Mouse (Mus musculus) thymus, adult 2 months (tissue): Measurements from ENCODE around the gene Nfe2. TPM values are rescaled to one million over a fixed set of nuclear protein-coding genes. Genes with fewer than 3 reads are reported as not detected.
A peak's percentile ranks its signal among the peaks of the same experiment; 100 is the strongest.

Experiments
- DNase-seq: peaks from one replicate; pipeline ENCODE4 v3.0.0; 2021
- H3K27ac ChIP-seq: fragments of 200-500 bp; 2 replicates; pipeline ENCODE4 v1.5.1; 2012; ENCODE audit warnings: low read length, control low read depth; ENCODE audit not compliant: control insufficient read depth, insufficient read depth
- H3K27me3 ChIP-seq: fragments of 200-500 bp; 2 replicates; pipeline ENCODE4 v1.6.1; 2012; ENCODE audit warnings: mild to moderate bottlenecking, low read length, moderate library complexity, mixed read lengths; ENCODE audit not compliant: control insufficient read depth, insufficient read depth
- H3K36me3 ChIP-seq: fragments of 200-500 bp; 2 replicates; pipeline ENCODE4 v1.6.1; 2012; ENCODE audit warnings: mild to moderate bottlenecking, low read length, moderate library complexity; ENCODE audit not compliant: control insufficient read depth, insufficient read depth
- H3K4me1 ChIP-seq: fragments of 200-500 bp; replicated peaks from 2 replicates; pipeline ENCODE4 v1.6.1; 2012; ENCODE audit warnings: low read length; ENCODE audit not compliant: control insufficient read depth, insufficient read depth
- H3K4me3 ChIP-seq: fragments of 200-500 bp; 2 replicates; pipeline ENCODE4 v1.5.1; 2012; ENCODE audit warnings: mild to moderate bottlenecking, low read length, control low read depth, moderate library complexity; ENCODE audit not compliant: control insufficient read depth, insufficient read depth
- CTCF ChIP-seq: fragments of 200-500 bp; IDR thresholded peaks from 2 replicates; pipeline ENCODE4 v1.5.1; 2012; ENCODE audit warnings: mild to moderate bottlenecking, control low read depth, low read length, moderate library complexity, borderline replicate concordance; ENCODE audit not compliant: control insufficient read depth, poor library complexity, insufficient read depth; ENCODE audit errors: extremely low read depth
- POLR2A ChIP-seq: fragments of 200-500 bp; IDR thresholded peaks from 2 replicates; pipeline ENCODE4 v1.6.1; 2012; ENCODE audit warnings: mild to moderate bottlenecking, low read length, control low read depth, moderate library complexity; ENCODE audit not compliant: control insufficient read depth, poor library complexity, insufficient read depth; ENCODE audit errors: extremely low read depth
- WGBS: fragments of 180-500 bp; shearing (Covaris S2); methylation state at CpG from one replicate; pipeline ENCODE4 v1.1.7; 2018; 5-methylcytosine and 5-hydroxymethylcytosine counted together
- polyA plus RNA-seq: library from polyadenylated mRNA; depleted of rRNA; stranded (reverse); fragments of >200 nt; gene quantifications from 2 replicates; pipeline ENCODE4 v1.2.3, GENCODE M21; 2012

Gene Nfe2
- polyA plus RNA-seq, 1 experiment = 4.9 TPM

DNA sequence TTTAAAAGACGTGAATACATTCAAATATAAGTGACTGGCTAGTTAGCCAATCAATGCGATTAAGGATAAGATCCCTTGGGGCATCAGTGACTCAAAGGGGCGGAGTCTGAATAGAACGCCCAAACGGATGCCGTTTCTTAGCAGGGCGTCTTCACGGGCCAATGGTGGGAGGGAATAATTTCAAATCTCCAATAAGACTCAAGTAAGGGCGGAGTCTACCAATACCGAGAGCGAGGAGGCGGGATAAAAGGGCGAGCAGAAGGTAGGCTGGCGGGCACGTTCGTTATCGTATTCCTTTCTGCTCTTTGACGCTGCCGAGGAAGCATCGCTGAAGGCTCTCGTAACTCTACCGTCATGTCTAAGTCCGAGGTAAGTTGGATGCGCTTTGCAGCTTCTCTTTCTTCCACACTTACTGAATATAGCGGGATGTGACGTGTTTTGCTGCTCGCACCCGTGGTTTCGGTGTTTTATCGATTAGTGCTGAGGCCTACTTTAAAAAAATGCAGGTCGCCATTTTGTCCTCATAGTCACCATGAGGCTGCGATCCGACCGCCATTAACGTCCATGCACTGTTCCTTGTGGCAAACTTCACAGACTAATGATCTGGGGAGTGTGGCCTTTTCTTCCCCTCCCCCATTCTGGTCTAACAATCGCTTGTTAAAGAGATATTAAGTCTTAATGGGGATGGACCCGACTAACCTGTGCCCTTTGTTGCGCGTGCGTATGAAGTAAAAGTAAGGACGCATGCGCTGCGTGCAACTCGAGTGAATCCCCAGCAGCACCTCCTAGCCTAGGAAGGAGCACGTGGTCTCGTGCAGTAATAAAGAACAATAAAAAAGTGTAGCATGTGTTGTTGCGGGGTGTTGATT lies 17.8 kb downstream of the Nfe2 start, which contains the start of gene Hnrnpa1:
Hnrnpa1 (plus strand) TSS at position 273 of the 869 bp plus-strand sequence.
- Histone ChIP-seq H3K27ac (peak within 1 kb of the TSS; percentile 93), H3K27me3 (no peaks in the 10 kb centered on the region), H3K4me3 (peak within 1 kb of the TSS; percentile 84), H3K36me3 (peaks cover 34% of the 10 kb centered on the region), H3K4me1 (peaks cover 8% of the 10 kb centered on the region)
- under 1% methylated on average over 47 of the region's 47 CpGs for WGBS
- DNase-seq = peak; percentile 93
- TF ChIP-seq CTCF (no peak), POLR2A (peak; percentile 74)

DNA sequence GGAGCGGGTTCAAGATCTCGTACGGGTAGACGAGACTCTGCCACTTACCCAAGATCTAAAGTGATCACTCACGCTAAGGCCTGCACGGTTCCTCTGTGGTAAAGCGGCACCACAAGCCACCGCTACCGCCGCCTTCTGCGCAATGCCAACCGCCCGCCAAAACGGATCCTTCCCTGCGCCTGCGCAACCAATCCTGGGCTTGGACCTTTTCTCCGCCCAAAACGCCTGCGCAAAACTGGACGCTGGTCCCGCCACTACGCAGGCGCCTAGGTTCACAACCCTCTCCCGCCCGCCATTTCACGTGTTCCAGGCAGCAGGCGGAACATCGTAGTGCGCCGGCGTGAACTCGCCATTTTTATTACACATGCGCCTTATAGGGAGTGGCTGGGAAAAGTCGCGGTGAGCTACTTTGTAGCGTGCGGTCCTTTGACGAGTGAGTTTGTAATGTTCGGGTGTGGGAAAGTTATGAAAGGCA lies 18.5 kb downstream of the Nfe2 start, which contains the start of gene Cbx5:
Cbx5 (minus strand) TSS at position 132 of the 475 bp plus-strand sequence.
- peak; percentile 95 for DNase-seq
- peaks cover 8% of the 10 kb centered on the region for H3K4me1 ChIP-seq
- H3K36me3 ChIP-seq = peaks cover 28% of the 10 kb centered on the region
- under 1% methylated on average over 39 of the region's 39 CpGs for WGBS
- H3K27me3 ChIP-seq = no peaks in the 10 kb centered on the region
- peak; percentile 57; the same call in 1 of the 2 replicates for TF ChIP-seq POLR2A
- TF ChIP-seq CTCF = no peak
- H3K27ac ChIP-seq = peak within 1 kb of the TSS; percentile 93
- H3K4me3 ChIP-seq = peak within 1 kb of the TSS; percentile 84

DNA sequence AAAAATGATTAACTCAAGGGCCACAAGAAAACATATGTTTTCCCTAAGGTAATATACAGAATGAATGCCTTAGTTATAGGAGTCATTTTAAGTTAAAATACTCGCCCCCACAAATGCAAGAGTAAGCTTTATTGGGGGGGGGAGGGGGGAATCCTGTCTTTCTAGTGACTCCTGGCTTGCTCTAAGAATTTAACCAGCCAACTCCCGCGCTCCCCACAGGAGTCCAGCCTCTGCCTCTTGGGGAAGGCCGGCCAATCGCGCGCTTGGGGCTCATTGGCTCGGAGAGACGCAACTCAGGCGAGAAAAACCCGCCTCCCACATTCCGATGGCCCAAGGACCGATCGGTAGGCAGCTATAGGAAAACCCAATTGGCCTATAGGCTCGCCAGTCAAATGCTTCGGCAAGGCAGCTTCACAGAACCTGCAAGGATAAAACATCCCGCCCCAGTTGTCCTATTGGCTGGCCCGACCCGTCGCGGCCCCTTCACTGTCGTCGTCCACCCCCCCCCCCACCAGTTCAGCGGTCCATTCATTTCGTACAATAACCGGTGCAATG lies 19.0 kb downstream of the Nfe2 start:
- Histone ChIP-seq H3K4me1 (peaks cover 8% of the 10 kb centered on the region), H3K27me3 (no peaks in the 10 kb centered on the region), H3K4me3 (peak overlapping the region; percentile 83), H3K27ac (peak overlapping the region; percentile 84), H3K36me3 (peaks cover 28% of the 10 kb centered on the region)
- TF ChIP-seq POLR2A (no peak), CTCF (peak; percentile 27; the same call in 1 of the 2 replicates)
- peak; percentile 91 for DNase-seq
- under 1% methylated on average over 26 of the region's 26 CpGs for WGBS

DNA sequence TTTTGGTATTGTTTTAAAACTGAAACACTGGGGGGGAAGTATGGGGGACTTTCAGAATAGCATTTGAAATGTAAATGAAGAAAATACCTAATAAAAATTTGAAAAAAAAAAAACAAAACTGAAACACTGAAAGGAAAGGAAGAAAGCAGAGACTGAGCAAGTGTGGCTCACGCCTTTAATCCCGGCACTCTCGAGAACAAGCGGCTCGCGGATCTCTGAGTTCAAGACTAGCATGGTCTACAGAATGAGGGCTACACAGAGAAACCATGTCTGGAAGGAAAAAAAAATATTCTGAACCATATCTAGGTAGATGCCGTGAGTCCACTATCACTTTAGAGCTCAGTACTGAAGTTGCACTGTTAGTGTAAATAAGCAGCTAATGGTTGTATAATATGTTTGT lies 20.9 kb downstream of the Nfe2 start:
- H3K4me3 ChIP-seq = no peak overlapping the region
- no peaks in the 10 kb centered on the region for H3K27me3 ChIP-seq
- 85% methylated on average over 7 of the region's 7 CpGs for WGBS
- no peak overlapping the region for H3K27ac ChIP-seq
- TF ChIP-seq POLR2A (no peak), CTCF (no peak)
- H3K36me3 ChIP-seq = peaks cover 11% of the 10 kb centered on the region
- peaks cover 4% of the 10 kb centered on the region for H3K4me1 ChIP-seq
- no peak for DNase-seq

DNA sequence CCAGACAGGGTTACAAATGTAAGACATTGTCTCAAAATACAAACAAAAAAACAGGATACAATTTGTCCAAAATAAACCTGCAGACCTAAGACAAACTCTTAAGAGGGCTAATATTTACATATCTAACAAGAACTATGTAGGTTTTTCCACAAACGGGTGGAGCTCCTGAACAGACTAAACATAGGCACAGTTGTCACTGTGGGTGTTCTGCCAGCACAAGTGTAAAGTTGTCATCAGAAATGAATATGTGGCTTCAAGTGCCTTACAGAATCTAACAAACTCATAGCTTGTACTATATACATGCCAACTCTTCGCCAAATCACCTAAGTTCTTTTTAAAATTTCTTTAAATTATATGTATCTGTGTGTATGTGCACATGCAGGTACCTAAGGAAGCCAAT lies 25.1 kb downstream of the Nfe2 start:
- no peaks in the 10 kb centered on the region for H3K27me3 ChIP-seq
- no peak overlapping the region for H3K27ac ChIP-seq
- H3K36me3 ChIP-seq = no peaks in the 10 kb centered on the region
- no peak overlapping the region for H3K4me3 ChIP-seq
- WGBS = 95% methylated on average over 2 of the region's 2 CpGs
- no peak for DNase-seq
- TF ChIP-seq POLR2A (no peak), CTCF (no peak)
- no peaks in the 10 kb centered on the region for H3K4me1 ChIP-seq

DNA sequence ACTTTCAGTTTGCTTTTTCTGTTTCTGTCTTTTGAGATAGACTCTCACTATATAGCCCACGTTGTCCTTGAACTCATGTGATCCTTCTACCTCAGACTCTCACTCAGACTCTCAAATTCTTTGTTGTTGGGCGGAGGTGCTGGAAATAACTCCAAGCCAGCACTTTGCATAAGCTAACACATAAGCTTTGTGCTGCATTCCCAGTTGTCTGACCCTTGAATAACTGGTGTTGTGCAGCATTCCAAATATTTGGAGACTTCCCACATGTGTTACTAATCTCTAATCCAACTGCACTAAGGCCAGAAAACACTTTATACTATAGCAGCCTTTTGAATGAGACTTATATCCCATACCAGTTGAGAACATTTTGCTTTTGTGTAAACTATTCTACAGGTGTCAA lies 29.3 kb downstream of the Nfe2 start:
- no peaks in the 10 kb centered on the region for H3K36me3 ChIP-seq
- H3K27me3 ChIP-seq = no peaks in the 10 kb centered on the region
- H3K27ac ChIP-seq = no peak overlapping the region
- no peak for TF ChIP-seq CTCF
- no peak for TF ChIP-seq POLR2A
- H3K4me1 ChIP-seq = no peaks in the 10 kb centered on the region
- no peak for DNase-seq
- H3K4me3 ChIP-seq = no peak overlapping the region
- WGBS = 85% methylated on average over 2 of the region's 2 CpGs

DNA sequence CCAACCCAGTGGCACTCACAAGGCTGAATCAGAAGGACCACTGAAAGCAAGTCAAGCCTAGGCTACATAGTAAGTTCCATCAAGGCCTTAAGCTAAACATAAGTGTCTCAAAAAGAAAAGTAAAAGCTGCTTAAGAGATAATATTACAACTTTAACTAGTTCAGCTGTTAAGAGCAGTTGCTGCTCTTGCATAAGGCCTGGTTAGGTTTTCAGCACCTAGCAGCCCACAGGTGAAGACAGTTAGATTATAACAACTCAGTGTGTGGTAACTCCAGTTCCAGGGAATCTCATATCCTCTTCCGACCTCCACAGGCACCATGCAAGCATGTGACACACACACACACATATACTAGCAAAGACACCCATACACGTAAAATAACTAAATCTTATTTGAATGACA lies 30.6 kb downstream of the Nfe2 start:
- DNase-seq = no peak
- Histone ChIP-seq H3K27me3 (no peaks in the 10 kb centered on the region), H3K4me3 (no peak overlapping the region), H3K27ac (no peak overlapping the region), H3K36me3 (no peaks in the 10 kb centered on the region), H3K4me1 (no peaks in the 10 kb centered on the region)
- TF ChIP-seq CTCF (no peak), POLR2A (no peak)
- 92% methylated on average over 2 of the region's 2 CpGs for WGBS
